Mouse (Mus musculus): ENCODE measurements around the gene Atxn1. TPM values are rescaled to one million over a fixed set of nuclear protein-coding genes. Genes with fewer than 3 reads are reported as not detected.

Atxn1 gene
- 11.6 and 12.8 TPM in 2 replicates for polyA plus RNA-seq (2015; fragmentation: Nextera tagmentation; extraction: Ambion mirVana)

DNA sequence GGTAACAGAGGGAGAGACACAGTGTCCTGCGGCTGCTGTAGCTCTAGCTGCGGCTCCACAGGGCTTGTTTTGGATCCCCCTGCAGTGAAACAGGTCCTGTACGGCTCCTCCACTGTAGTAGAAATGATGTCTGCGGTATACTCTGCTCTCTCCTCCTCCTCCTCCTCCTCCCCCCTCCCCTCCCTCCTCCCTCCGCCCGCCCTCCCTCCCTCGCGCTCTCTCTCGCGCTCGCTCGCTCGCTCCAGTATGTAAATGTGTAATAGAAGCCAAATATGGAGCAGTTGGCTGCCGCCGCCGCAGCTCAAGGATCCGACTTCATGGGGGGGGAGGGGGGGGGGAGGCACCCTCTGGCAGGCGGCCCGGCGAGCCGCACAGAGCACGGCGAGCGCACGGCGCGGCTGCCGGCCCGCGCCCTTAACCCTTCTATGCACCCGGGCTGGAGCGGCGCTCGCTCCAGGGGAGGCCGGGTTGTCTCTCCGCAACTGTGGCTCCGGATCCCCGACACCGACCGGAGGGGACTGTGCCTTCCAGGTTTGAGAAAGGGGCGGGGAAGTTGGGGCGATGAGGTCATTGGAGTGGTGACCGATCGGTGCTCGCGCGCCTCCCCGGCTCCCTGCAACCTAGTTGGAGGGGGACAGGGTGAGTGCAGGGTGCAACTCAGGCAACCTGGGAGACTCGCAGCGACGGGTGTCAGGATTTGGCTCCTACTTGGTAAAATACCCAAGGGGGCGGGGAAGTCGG lies at the start of gene Atxn1:
Atxn1 (minus strand) TSS at position 156 of the 741 bp plus-strand sequence.
- H3K4me3 ChIP-seq: peak within 1 kb of the TSS; percentile 71
- ATAC-seq (replicated peaks): peak; percentile 79
- H3K4me1 ChIP-seq: peaks cover 45% of the 10 kb centered on the region
- peak within 1 kb of the TSS; percentile 97 for H3K27ac ChIP-seq (replicated peaks)
- H3K27me3 ChIP-seq: 0 out of 2 replicates have a peak, but pooled peaks cover 2% of the 10 kb centered on the region
- 0% methylated on average over 47 of the region's 53 CpGs for WGBS
- H3K9ac ChIP-seq (replicated peaks): peak within 1 kb of the TSS; percentile 88
- H3K4me2 ChIP-seq (replicated peaks): peak within 1 kb of the TSS; percentile 77
- no peaks in the 10 kb centered on the region for H3K9me3 ChIP-seq
- H3K36me3 ChIP-seq: no peaks in the 10 kb centered on the region

DNA sequence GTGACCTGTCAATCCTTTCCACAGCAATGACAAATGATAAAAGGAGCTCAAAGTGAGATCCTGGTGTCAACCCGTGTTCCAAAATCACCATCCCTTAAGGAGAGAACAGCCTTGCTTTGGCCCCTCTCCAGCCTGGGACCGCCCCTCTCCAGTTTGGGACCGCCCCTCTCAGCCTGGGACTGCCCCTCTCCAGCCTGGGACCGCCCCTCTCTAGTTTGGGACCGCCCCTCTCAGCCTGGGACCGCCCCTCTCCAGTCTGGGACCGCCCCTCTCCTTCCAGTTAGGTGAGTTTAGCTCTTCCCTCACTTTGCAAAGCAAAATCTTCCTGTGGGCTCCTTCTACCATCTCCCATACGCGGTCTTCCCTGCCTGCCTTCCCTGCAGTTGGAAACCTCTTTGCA lies 46.4 kb upstream of the Atxn1 start:
- ATAC-seq (replicated peaks): no peak
- peaks cover 30% of the 10 kb centered on the region for H3K4me1 ChIP-seq
- 49% methylated on average over 9 of the region's 9 CpGs for WGBS
- no peak overlapping the region for H3K4me3 ChIP-seq
- no peaks in the 10 kb centered on the region for H3K36me3 ChIP-seq
- no peaks in the 10 kb centered on the region for H3K9me3 ChIP-seq
- no peak overlapping the region for H3K27ac ChIP-seq (replicated peaks)
- no peaks in the 10 kb centered on the region for H3K27me3 ChIP-seq
- no peak overlapping the region for H3K4me2 ChIP-seq (replicated peaks)
- no peak overlapping the region for H3K9ac ChIP-seq (replicated peaks)

DNA sequence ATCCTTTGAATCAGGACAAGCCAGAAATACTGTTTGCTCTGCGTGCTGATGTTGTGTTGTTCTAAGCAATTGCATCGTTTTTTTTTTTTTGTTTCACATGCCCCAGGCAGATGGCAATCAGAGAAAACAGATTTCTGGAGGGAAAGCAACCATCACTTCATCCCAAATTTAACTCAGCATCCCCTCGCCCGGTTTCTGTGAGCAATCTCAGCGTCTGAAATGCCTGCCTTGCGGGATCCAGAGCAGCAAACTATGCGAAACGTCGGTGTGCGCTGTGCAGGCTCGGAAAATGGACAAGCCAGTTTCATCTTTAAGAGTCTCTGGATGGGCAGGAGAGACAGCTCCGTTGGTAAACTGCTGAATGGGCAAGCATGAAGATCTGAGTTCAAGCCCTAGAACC lies 45.3 kb upstream of the Atxn1 start:
- Histone ChIP-seq H3K9me3 (no peaks in the 10 kb centered on the region), H3K4me2 (replicated peaks) (no peak overlapping the region), H3K36me3 (no peaks in the 10 kb centered on the region), H3K27ac (replicated peaks) (peak overlapping the region; percentile 58), H3K4me1 (peaks cover 38% of the 10 kb centered on the region), H3K27me3 (no peaks in the 10 kb centered on the region), H3K9ac (replicated peaks) (no peak overlapping the region), H3K4me3 (no peak overlapping the region)
- ATAC-seq (replicated peaks): no peak
- WGBS: 67% methylated on average over 12 of the region's 12 CpGs

DNA sequence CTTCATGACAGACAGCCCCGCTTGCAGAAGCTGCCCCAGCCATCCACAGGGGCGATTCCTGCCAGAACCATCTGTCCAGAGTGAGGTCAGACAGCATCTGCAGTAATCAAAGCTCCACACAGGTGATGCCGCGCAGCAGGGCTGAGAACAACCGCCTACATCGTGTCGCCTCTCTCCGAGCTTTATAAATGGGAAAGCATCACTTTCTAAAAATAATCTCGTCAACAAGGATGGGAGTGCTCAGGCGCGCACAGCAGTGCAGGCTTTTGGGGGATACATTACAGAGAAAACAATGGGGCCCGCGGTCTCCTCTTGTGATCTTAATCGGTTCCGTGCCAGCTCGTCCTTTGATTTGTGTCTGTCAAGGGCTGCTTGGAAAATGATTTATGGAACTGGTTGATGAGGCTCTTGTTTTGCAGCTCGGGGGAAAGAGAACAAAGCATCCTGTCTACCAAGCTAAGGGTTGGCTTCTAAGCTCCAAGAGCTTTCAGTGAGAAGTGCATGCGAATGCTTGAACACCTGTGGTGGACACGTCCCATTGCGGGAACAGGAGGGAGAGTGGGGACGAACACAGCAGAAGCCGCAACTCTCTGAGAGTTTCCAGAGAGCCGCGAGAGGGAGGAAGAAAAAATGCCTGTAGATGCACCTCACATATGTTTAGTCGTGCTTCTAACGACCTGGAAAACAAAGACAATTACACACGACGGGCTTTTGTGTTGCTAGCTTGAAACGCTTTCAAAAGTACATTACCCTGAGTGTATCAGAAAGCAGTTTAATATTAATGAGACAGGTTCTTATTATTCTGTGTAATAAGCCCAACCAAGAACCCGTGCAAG lies 44.2 kb upstream of the Atxn1 start:
- H3K4me2 ChIP-seq (replicated peaks): peak overlapping the region; percentile 40
- H3K27ac ChIP-seq (replicated peaks): peak overlapping the region; percentile 79
- WGBS: 3% methylated on average over 30 of the region's 30 CpGs
- peaks cover 38% of the 10 kb centered on the region for H3K4me1 ChIP-seq
- H3K4me3 ChIP-seq: peak overlapping the region; percentile 22
- H3K9me3 ChIP-seq: no peaks in the 10 kb centered on the region
- H3K27me3 ChIP-seq: no peaks in the 10 kb centered on the region
- peak overlapping the region; percentile 31 for H3K9ac ChIP-seq (replicated peaks)
- H3K36me3 ChIP-seq: no peaks in the 10 kb centered on the region
- ATAC-seq (replicated peaks): peak; percentile 35; the same call in 1 of the 2 replicates

DNA sequence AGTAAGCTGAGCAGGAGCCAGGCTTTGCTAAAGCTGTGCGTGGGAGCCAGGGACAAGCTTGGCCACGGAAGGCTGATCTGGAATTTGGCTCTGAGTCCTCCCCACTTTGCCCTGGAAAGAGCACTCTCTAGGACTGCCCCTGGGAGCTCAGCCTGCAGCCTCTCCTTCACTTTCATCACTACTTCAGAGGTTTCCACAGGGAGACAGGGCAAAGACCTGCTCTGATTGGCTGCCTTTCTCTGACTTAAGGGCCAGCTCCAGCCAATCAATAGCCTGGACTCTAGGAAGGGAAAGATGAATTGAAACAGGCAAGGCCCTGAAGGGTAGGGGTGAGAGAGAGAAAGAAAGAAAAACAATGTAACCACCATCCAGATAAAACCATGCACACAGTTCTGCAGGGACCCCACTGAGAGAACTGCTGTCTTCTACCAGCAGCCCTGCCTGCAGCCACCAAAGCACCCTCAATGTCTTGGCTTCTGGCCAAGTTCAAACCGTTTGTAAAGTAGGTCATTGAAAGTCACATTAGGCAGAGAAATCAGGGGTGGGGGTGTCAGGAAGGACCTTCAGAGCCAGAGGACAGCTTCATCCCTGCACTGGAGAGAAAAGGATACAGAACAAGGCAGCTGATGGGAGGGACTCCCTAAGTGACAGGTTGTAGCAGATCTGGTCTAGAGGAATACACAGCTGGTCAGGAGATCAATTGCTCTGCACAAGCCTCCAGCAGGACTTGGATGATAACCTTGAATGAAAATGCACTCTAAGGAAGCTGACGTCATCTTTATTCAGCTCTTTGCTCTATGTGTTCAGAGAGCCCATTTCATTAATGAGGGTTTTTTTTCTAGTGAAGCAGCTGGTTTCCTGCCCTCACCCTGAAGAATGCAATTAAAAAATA lies 41.6 kb upstream of the Atxn1 start:
- Histone ChIP-seq H3K9me3 (no peaks in the 10 kb centered on the region), H3K4me1 (peaks cover 38% of the 10 kb centered on the region), H3K4me3 (no peak overlapping the region), H3K9ac (replicated peaks) (no peak overlapping the region), H3K27me3 (no peaks in the 10 kb centered on the region), H3K36me3 (no peaks in the 10 kb centered on the region), H3K4me2 (replicated peaks) (0 out of 2 replicates have a peak overlapping the region, but pooled peaks have one; percentile 2), H3K27ac (replicated peaks) (peak overlapping the region; percentile 69)
- ATAC-seq (replicated peaks): peak; percentile 81
- 1% methylated on average over 4 of the region's 4 CpGs for WGBS

DNA sequence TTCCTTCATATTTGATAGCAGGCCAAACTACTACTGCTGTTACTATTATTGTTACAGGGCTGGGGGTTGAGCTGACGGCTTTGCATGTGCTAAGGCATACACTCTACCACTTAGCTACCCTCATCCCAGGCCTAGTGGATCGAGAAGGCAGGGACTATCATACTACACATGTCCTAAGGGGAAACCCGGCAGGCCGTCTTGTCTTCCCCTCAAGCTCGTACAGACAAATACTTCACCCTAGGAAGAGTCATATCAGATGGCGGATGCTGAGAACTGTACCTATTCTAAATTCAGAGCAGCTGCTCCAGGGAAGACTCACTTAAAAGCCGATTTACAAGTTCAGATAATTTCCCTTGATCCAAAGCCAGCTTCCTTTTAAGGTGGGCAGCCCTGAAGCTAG lies 40.8 kb upstream of the Atxn1 start:
- WGBS: 54% methylated on average over 7 of the region's 7 CpGs
- Histone ChIP-seq H3K4me2 (replicated peaks) (0 out of 2 replicates have a peak overlapping the region, but pooled peaks have one; percentile 2), H3K36me3 (no peaks in the 10 kb centered on the region), H3K27ac (replicated peaks) (peak overlapping the region; percentile 69), H3K9ac (replicated peaks) (no peak overlapping the region), H3K27me3 (no peaks in the 10 kb centered on the region), H3K4me3 (no peak overlapping the region), H3K4me1 (peaks cover 38% of the 10 kb centered on the region), H3K9me3 (no peaks in the 10 kb centered on the region)
- ATAC-seq (replicated peaks): no peak

DNA sequence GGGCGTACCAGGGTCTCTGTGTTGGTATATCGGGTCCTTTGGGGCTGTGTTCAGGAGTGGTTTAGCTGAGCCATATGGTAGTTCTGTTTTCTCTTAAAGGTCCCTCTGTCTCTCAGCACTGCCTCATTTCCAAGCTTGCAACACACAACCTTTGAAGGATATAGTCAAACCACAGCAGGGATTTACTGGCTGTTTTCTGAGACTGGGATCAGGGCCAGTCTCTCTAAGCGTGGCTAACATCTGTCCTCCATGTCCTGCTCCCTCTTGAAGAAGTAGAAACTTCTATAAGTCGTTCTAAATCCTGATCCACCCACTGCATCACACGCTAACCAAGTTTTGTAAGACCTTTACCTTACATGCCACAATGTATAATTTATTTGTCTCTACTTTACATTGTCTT lies 36.5 kb upstream of the Atxn1 start:
- Histone ChIP-seq H3K4me1 (peaks cover 10% of the 10 kb centered on the region), H3K27me3 (no peaks in the 10 kb centered on the region), H3K36me3 (no peaks in the 10 kb centered on the region), H3K27ac (replicated peaks) (no peak overlapping the region), H3K9ac (replicated peaks) (no peak overlapping the region), H3K4me3 (no peak overlapping the region), H3K4me2 (replicated peaks) (no peak overlapping the region), H3K9me3 (no peaks in the 10 kb centered on the region)
- no peak for ATAC-seq (replicated peaks)
- WGBS: 86% methylated on average over 5 of the region's 5 CpGs

DNA sequence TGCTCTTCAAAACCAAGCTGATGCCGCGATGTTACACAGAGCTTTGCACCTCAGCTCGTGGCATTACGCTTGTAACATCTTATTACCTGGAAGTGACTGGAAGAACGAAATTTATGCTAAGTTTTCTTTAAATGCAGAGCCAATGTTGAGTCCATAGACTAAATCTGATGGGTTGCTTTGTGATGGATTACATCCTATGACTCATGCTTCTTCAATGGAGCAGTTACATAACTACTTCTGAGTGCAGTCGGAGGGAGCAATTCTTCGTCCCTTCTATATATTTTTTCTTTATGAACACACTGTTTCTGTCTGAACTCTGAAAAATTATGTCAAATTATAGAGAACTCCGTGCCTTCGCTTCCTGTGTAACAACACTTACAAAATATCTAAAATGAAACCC lies 28.1 kb upstream of the Atxn1 start:
- WGBS: 90% methylated on average over 9 of the region's 9 CpGs
- Histone ChIP-seq H3K4me1 (no peaks in the 10 kb centered on the region), H3K27me3 (no peaks in the 10 kb centered on the region), H3K4me2 (replicated peaks) (no peak overlapping the region), H3K9ac (replicated peaks) (no peak overlapping the region), H3K36me3 (no peaks in the 10 kb centered on the region), H3K27ac (replicated peaks) (no peak overlapping the region), H3K4me3 (no peak overlapping the region), H3K9me3 (no peaks in the 10 kb centered on the region)
- no peak for ATAC-seq (replicated peaks)

DNA sequence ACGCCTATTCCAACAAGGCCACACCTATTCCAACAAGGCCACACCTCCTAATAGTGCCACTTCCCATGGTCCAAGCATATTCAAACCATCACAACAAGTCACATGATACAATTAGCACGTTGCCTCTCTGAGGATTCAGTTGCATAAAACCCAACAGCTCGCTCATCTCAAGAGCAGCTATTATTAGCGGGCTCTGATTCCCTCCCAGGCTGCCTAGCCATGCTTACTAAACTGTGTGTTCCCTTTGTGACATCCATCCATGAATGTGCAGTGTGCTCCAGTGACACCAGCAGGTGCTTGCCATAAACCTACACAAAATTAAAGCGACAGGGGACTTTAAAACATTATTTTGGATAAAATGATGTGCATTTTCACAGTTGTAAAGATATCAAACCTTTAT lies 25.7 kb upstream of the Atxn1 start:
- Histone ChIP-seq H3K9me3 (no peaks in the 10 kb centered on the region), H3K36me3 (no peaks in the 10 kb centered on the region), H3K27ac (replicated peaks) (no peak overlapping the region), H3K4me3 (no peak overlapping the region), H3K4me1 (no peaks in the 10 kb centered on the region), H3K9ac (replicated peaks) (no peak overlapping the region), H3K4me2 (replicated peaks) (no peak overlapping the region), H3K27me3 (no peaks in the 10 kb centered on the region)
- ATAC-seq (replicated peaks): no peak
- 71% methylated on average over 5 of the region's 5 CpGs for WGBS

DNA sequence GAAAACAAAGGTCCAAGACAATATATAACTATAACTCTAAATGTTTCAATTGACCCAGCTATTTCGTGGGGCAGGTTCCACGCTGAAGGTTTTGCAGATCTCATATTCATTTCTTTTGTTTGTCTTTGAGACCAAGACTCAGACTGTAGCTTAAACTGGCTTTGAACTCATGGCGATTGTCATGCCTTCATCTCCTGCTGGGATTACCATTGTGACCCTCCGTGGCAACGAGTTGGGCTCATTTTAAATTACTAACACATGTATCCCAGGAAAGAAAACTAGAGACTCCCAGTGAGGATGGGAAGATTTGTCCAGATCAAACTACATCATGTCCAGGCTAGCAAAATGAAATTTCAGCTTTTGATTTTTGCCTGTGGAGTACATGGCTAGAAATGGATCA lies 14.4 kb upstream of the Atxn1 start:
- Histone ChIP-seq H3K4me2 (replicated peaks) (no peak overlapping the region), H3K4me3 (no peak overlapping the region), H3K9me3 (no peaks in the 10 kb centered on the region), H3K9ac (replicated peaks) (no peak overlapping the region), H3K36me3 (no peaks in the 10 kb centered on the region), H3K27ac (replicated peaks) (no peak overlapping the region), H3K4me1 (no peaks in the 10 kb centered on the region), H3K27me3 (no peaks in the 10 kb centered on the region)
- no peak for ATAC-seq (replicated peaks)
- WGBS: 44% methylated on average over 5 of the region's 5 CpGs

DNA sequence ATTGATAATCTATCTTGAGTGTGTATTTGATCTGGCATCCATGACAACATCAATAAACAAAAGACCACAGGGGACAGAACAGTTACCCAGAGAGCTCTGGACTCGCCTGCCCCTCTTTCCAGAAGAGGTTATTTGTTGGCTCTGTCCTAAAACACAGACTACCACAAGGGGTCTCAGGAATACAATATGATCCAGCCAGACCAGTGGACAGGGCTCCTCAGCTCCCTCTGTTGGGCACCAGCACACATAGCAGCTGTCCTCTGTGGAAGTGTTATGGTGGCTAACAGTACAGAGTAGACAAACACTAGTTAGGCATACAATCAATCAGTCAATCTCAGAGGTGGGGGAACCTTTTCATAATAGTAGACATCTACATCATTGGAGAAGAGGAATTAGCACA lies 12.1 kb upstream of the Atxn1 start:
- no peak for ATAC-seq (replicated peaks)
- no peak overlapping the region for H3K4me3 ChIP-seq
- H3K27me3 ChIP-seq: no peaks in the 10 kb centered on the region
- H3K4me1 ChIP-seq: no peaks in the 10 kb centered on the region
- H3K9ac ChIP-seq (replicated peaks): no peak overlapping the region
- WGBS: 29% methylated on average over 1 of the region's 1 CpGs
- no peak overlapping the region for H3K27ac ChIP-seq (replicated peaks)
- H3K36me3 ChIP-seq: no peaks in the 10 kb centered on the region
- H3K9me3 ChIP-seq: no peaks in the 10 kb centered on the region
- no peak overlapping the region for H3K4me2 ChIP-seq (replicated peaks)

Data from forebrain, embryonic 15.5 days (tissue).